Mouse (Mus musculus) forebrain, embryonic 16.5 days (tissue): ENCODE measurements at regions not wholly inside any gene's neighbourhood (a gene's known extent, or its start where the extent isn't known, plus 50 kb on each side); places are given as distances from the start of the nearest gene placed in this dataset.

Experiments
- ATAC-seq: fragments of 200-750 bp; cut with Nextera tagmentation; 2 replicates; pipeline ENCODE4 v1.8.0; 2017; ENCODE audit warnings: mild to moderate bottlenecking, moderate library complexity
- H3K27ac ChIP-seq: fragments of 300-500 bp; sonication (generic); 2 replicates; pipeline ENCODE4 v1.5.1; 2014; ENCODE audit warnings: low read length, control low read depth
- H3K27me3 ChIP-seq: fragments of 300-500 bp; sonication (generic); replicated peaks from 2 replicates; pipeline ENCODE4 v1.6.1; 2014; ENCODE audit warnings: low read length; ENCODE audit not compliant: control insufficient read depth, insufficient read depth
- H3K36me3 ChIP-seq: fragments of 300-500 bp; sonication (generic); 2 replicates; pipeline ENCODE4 v1.6.1; 2014; ENCODE audit not compliant: control insufficient read depth, insufficient read depth
- H3K4me1 ChIP-seq: fragments of 300-500 bp; sonication (generic); replicated peaks from 2 replicates; pipeline ENCODE4 v1.6.1; 2014; ENCODE audit warnings: low read length; ENCODE audit not compliant: control insufficient read depth, insufficient read depth
- H3K4me2 ChIP-seq: fragments of 300-500 bp; sonication (generic); 2 replicates; pipeline ENCODE4 v1.6.1; 2014; ENCODE audit warnings: mild to moderate bottlenecking, low read length, control low read depth
- H3K4me3 ChIP-seq: fragments of 300-500 bp; sonication (generic); replicated peaks from 2 replicates; pipeline ENCODE4 v1.5.1; 2014; ENCODE audit warnings: mild to moderate bottlenecking, low read length, control low read depth
- H3K9ac ChIP-seq: fragments of 300-500 bp; sonication (generic); replicated peaks from 2 replicates; pipeline ENCODE4 v1.6.1; 2014; ENCODE audit warnings: low read depth, low read length, control low read depth
- H3K9me3 ChIP-seq: fragments of 300-500 bp; sonication (generic); 2 replicates; pipeline ENCODE4 v1.6.1; 2016; ENCODE audit warnings: low read length; ENCODE audit not compliant: control insufficient read depth
- WGBS: fragments of 180-500 bp; shearing (Covaris S2); extraction: QIAGEN DNeasy Blood & Tissue Kit; methylation state at CpG from one replicate; pipeline ENCODE4 v1.1.7; 2014; 5-methylcytosine and 5-hydroxymethylcytosine counted together

- H3K4me3 ChIP-seq: no peak overlapping the region
- H3K36me3 ChIP-seq: no peaks in the 10 kb centered on the region
- no peak overlapping the region for H3K9ac ChIP-seq
- H3K4me2 ChIP-seq: no peak overlapping the region
- H3K9me3 ChIP-seq: no peaks in the 10 kb centered on the region
- no peak for ATAC-seq
- H3K27me3 ChIP-seq: no peaks in the 10 kb centered on the region
- WGBS: 90% methylated on average over 6 of the region's 6 CpGs
- no peaks in the 10 kb centered on the region for H3K4me1 ChIP-seq
- no peak overlapping the region for H3K27ac ChIP-seq
These were observed 145.8 kb upstream of the Nr2f2 start for GRCm38 (mm10) chr7:70512354-70512753.

GRCm38 (mm10) chr7:70505671-70506181 lies 139.2 kb upstream of the Nr2f2 start:
- 46% methylated on average over 7 of the region's 7 CpGs for WGBS
- Histone ChIP-seq H3K27ac (no peak overlapping the region), H3K4me3 (no peak overlapping the region), H3K27me3 (no peaks in the 10 kb centered on the region), H3K36me3 (no peaks in the 10 kb centered on the region), H3K4me2 (no peak overlapping the region), H3K9ac (no peak overlapping the region), H3K9me3 (no peaks in the 10 kb centered on the region), H3K4me1 (no peaks in the 10 kb centered on the region)
- ATAC-seq: no peak

GRCm38 (mm10) chr7:70501821-70502220 lies 135.3 kb upstream of the Nr2f2 start:
- no peak for ATAC-seq

GRCm38 (mm10) chr7:70496541-70497154 lies 130.1 kb upstream of the Nr2f2 start:
- Histone ChIP-seq H3K9ac (no peak overlapping the region), H3K9me3 (no peaks in the 10 kb centered on the region), H3K4me2 (no peak overlapping the region), H3K36me3 (no peaks in the 10 kb centered on the region), H3K4me1 (no peaks in the 10 kb centered on the region), H3K4me3 (no peak overlapping the region), H3K27ac (no peak overlapping the region), H3K27me3 (no peaks in the 10 kb centered on the region)
- WGBS: 49% methylated on average over 8 of the region's 8 CpGs
- no peak for ATAC-seq

More at GRCm38 (mm10) chr7:70501821-70502220, 135.3 kb upstream of the Nr2f2 start:
- Histone ChIP-seq H3K27ac (no peak overlapping the region), H3K4me2 (no peak overlapping the region), H3K4me1 (no peaks in the 10 kb centered on the region), H3K27me3 (no peaks in the 10 kb centered on the region), H3K9ac (no peak overlapping the region), H3K4me3 (no peak overlapping the region), H3K9me3 (no peaks in the 10 kb centered on the region), H3K36me3 (no peaks in the 10 kb centered on the region)
- 89% methylated on average over 4 of the region's 4 CpGs for WGBS

GRCm38 (mm10) chr7:70484201-70484600 lies 117.7 kb upstream of the Nr2f2 start:
- Histone ChIP-seq H3K9ac (no peak overlapping the region), H3K4me3 (no peak overlapping the region), H3K4me1 (no peaks in the 10 kb centered on the region), H3K9me3 (no peaks in the 10 kb centered on the region), H3K36me3 (no peaks in the 10 kb centered on the region), H3K27me3 (no peaks in the 10 kb centered on the region), H3K4me2 (no peak overlapping the region), H3K27ac (no peak overlapping the region)
- 93% methylated on average over 2 of the region's 2 CpGs for WGBS
- ATAC-seq: no peak

GRCm38 (mm10) chr7:70483536-70483935 lies 117.0 kb upstream of the Nr2f2 start:
- no peak overlapping the region for H3K4me3 ChIP-seq
- no peak overlapping the region for H3K9ac ChIP-seq
- no peaks in the 10 kb centered on the region for H3K9me3 ChIP-seq
- no peak for ATAC-seq
- 80% methylated on average over 3 of the region's 3 CpGs for WGBS
- H3K4me2 ChIP-seq: no peak overlapping the region
- H3K27ac ChIP-seq: no peak overlapping the region
- H3K36me3 ChIP-seq: no peaks in the 10 kb centered on the region
- H3K27me3 ChIP-seq: no peaks in the 10 kb centered on the region
- no peaks in the 10 kb centered on the region for H3K4me1 ChIP-seq

GRCm38 (mm10) chr7:70481880-70482279 lies 115.3 kb upstream of the Nr2f2 start:
- no peak overlapping the region for H3K4me3 ChIP-seq
- H3K9ac ChIP-seq: no peak overlapping the region
- H3K36me3 ChIP-seq: no peaks in the 10 kb centered on the region
- no peak overlapping the region for H3K4me2 ChIP-seq
- no peak for ATAC-seq
- H3K9me3 ChIP-seq: no peaks in the 10 kb centered on the region
- H3K27ac ChIP-seq: no peak overlapping the region
- H3K4me1 ChIP-seq: no peaks in the 10 kb centered on the region
- no peaks in the 10 kb centered on the region for H3K27me3 ChIP-seq
- 92% methylated on average over 10 of the region's 10 CpGs for WGBS

- Histone ChIP-seq H3K4me2 (no peak overlapping the region), H3K27me3 (no peaks in the 10 kb centered on the region), H3K4me3 (no peak overlapping the region), H3K27ac (no peak overlapping the region), H3K36me3 (no peaks in the 10 kb centered on the region), H3K9ac (no peak overlapping the region), H3K4me1 (no peaks in the 10 kb centered on the region), H3K9me3 (no peaks in the 10 kb centered on the region)
- ATAC-seq: no peak
- WGBS: 86% methylated on average over 4 of the region's 4 CpGs
These were observed 106.3 kb upstream of the Nr2f2 start for GRCm38 (mm10) chr7:70472786-70473185.

- Histone ChIP-seq H3K9me3 (no peaks in the 10 kb centered on the region), H3K9ac (no peak overlapping the region), H3K36me3 (no peaks in the 10 kb centered on the region), H3K27me3 (no peaks in the 10 kb centered on the region), H3K27ac (no peak overlapping the region), H3K4me2 (no peak overlapping the region), H3K4me3 (no peak overlapping the region), H3K4me1 (no peaks in the 10 kb centered on the region)
- ATAC-seq: no peak
- WGBS: 94% methylated on average over 2 of the region's 2 CpGs
These were observed 104.0 kb upstream of the Nr2f2 start for GRCm38 (mm10) chr7:70470557-70470956.

- Histone ChIP-seq H3K27me3 (no peaks in the 10 kb centered on the region), H3K9ac (no peak overlapping the region), H3K4me3 (no peak overlapping the region), H3K4me1 (no peaks in the 10 kb centered on the region), H3K36me3 (no peaks in the 10 kb centered on the region), H3K27ac (no peak overlapping the region), H3K9me3 (no peaks in the 10 kb centered on the region), H3K4me2 (no peak overlapping the region)
- 91% methylated on average over 4 of the region's 4 CpGs for WGBS
- ATAC-seq: no peak
These were observed 95.6 kb upstream of the Nr2f2 start for GRCm38 (mm10) chr7:70462131-70462530.
